Mouse (Mus musculus): ENCODE measurements around the gene Pde4d.

Pde4d gene

GRCm38 (mm10) chr13:108824638-108825310 lies 375.0 kb downstream of the Pde4d start:
- DNase-seq (ENCODE audit: low spot score), result no peak

- no peak for DNase-seq (ENCODE audit: low spot score)
Measured at GRCm38 (mm10) chr13:108825501-108825900, 375.8 kb downstream of the Pde4d start.

- no peak for DNase-seq (ENCODE audit: low spot score)
Measured at GRCm38 (mm10) chr13:108834197-108834596, 384.4 kb downstream of the Pde4d start.

GRCm38 (mm10) chr13:108836314-108836713 lies 386.6 kb downstream of the Pde4d start:
- no peak for DNase-seq (ENCODE audit: low spot score)

- DNase-seq (ENCODE audit: low spot score), result no peak
Measured at GRCm38 (mm10) chr13:108839142-108839541, 389.4 kb downstream of the Pde4d start.

GRCm38 (mm10) chr13:108854090-108854489 lies 404.3 kb downstream of the Pde4d start:
- DNase-seq (ENCODE audit: low spot score), result no peak

- no peak for DNase-seq (ENCODE audit: low spot score)
Measured at GRCm38 (mm10) chr13:108856776-108857435, 407.2 kb downstream of the Pde4d start.

GRCm38 (mm10) chr13:108859336-108859735 lies 409.6 kb downstream of the Pde4d start:
- no peak for DNase-seq (ENCODE audit: low spot score)

- no peak for DNase-seq (ENCODE audit: low spot score)
Measured at GRCm38 (mm10) chr13:108860737-108861136, 411.0 kb downstream of the Pde4d start.

GRCm38 (mm10) chr13:108861707-108862106 lies 412.0 kb downstream of the Pde4d start:
- DNase-seq (ENCODE audit: low spot score), result no peak

- no peak for DNase-seq (ENCODE audit: low spot score)
Measured at GRCm38 (mm10) chr13:108862173-108862572, 412.4 kb downstream of the Pde4d start.

- no peak for DNase-seq (ENCODE audit: low spot score)
Measured at GRCm38 (mm10) chr13:108900160-108900559, 450.4 kb downstream of the Pde4d start.

GRCm38 (mm10) chr13:108905121-108905520 lies 455.4 kb downstream of the Pde4d start:
- no peak for DNase-seq (ENCODE audit: low spot score)

GRCm38 (mm10) chr13:108909193-108909592 lies 459.4 kb downstream of the Pde4d start:
- DNase-seq (ENCODE audit: low spot score), result no peak

- peak; percentile 64 for DNase-seq (ENCODE audit: low spot score)
Measured at GRCm38 (mm10) chr13:108914626-108915025, 464.9 kb downstream of the Pde4d start.

GRCm38 (mm10) chr13:108921146-108921545 lies 471.4 kb downstream of the Pde4d start:
- no peak for DNase-seq (ENCODE audit: low spot score)

- DNase-seq (ENCODE audit: low spot score), result no peak
Measured at GRCm38 (mm10) chr13:108934854-108935253, 485.1 kb downstream of the Pde4d start.

GRCm38 (mm10) chr13:108937272-108937671 lies 487.5 kb downstream of the Pde4d start:
- no peak for DNase-seq (ENCODE audit: low spot score)

GRCm38 (mm10) chr13:108952911-108953310 lies 503.2 kb downstream of the Pde4d start:
- no peak for DNase-seq (ENCODE audit: low spot score)

GRCm38 (mm10) chr13:108956059-108956458 lies 506.3 kb downstream of the Pde4d start:
- DNase-seq (ENCODE audit: low spot score), result no peak

GRCm38 (mm10) chr13:108964056-108964455 lies 514.3 kb downstream of the Pde4d start:
- no peak for DNase-seq (ENCODE audit: low spot score)

- no peak for DNase-seq (ENCODE audit: low spot score)
Measured at GRCm38 (mm10) chr13:108981144-108981543, 531.4 kb downstream of the Pde4d start.

- DNase-seq (ENCODE audit: low spot score), result no peak
Measured at GRCm38 (mm10) chr13:108998739-108999138, 549.0 kb downstream of the Pde4d start.

GRCm38 (mm10) chr13:109024703-109025102 lies 575.0 kb downstream of the Pde4d start:
- DNase-seq (ENCODE audit: low spot score), result no peak

All from urinary bladder, postnatal 14 days (tissue).